Mouse (Mus musculus) embryonic facial prominence, embryonic 11.5 days (tissue): ENCODE results near the gene Rbfox3. TPM values are rescaled to one million over a fixed set of nuclear protein-coding genes. Genes with fewer than 3 reads are reported as not detected.
A peak's percentile ranks its signal among the peaks of the same experiment; 100 is the strongest.

Experiments
- ATAC-seq: fragments of 200-750 bp; cut with Nextera tagmentation; replicated peaks from 2 replicates; pipeline ENCODE4 v1.8.0; 2017; ENCODE audit warnings: low read depth; ENCODE audit not compliant: insufficient number of reproducible peaks, low FRiP score, low TSS enrichment
- DNase-seq: peaks from one replicate; pipeline ENCODE4 v3.0.0-alpha.2; 2015; ENCODE audit warnings: low spot score
- H3K27ac ChIP-seq: fragments of 300-500 bp; sonication (generic); replicated peaks from 2 replicates; pipeline ENCODE4 v1.5.1; 2014; ENCODE audit warnings: mild to moderate bottlenecking, low read depth, low read length, control low read depth
- H3K27me3 ChIP-seq: fragments of 300-500 bp; sonication (generic); 2 replicates; pipeline ENCODE4 v1.6.1; 2014; ENCODE audit warnings: mild to moderate bottlenecking, low read length, moderate library complexity, mixed read lengths; ENCODE audit not compliant: control insufficient read depth, insufficient read depth
- H3K36me3 ChIP-seq: fragments of 300-500 bp; sonication (generic); replicated peaks from 2 replicates; pipeline ENCODE4 v1.6.1; 2014; ENCODE audit warnings: low read depth, mild to moderate bottlenecking, low read length, moderate library complexity, mixed read lengths; ENCODE audit not compliant: control insufficient read depth, insufficient read depth
- H3K4me1 ChIP-seq: fragments of 300-500 bp; sonication (generic); 2 replicates; pipeline ENCODE4 v1.6.1; 2014; ENCODE audit warnings: low read length, mixed read lengths; ENCODE audit not compliant: control insufficient read depth, insufficient read depth
- H3K4me2 ChIP-seq: fragments of 300-500 bp; sonication (generic); 2 replicates; pipeline ENCODE4 v1.6.1; 2014; ENCODE audit warnings: low read depth, mild to moderate bottlenecking, control low read depth, low read length, moderate library complexity
- H3K4me3 ChIP-seq: fragments of 300-500 bp; sonication (generic); 2 replicates; pipeline ENCODE4 v1.5.1; 2014; ENCODE audit warnings: low read depth, low read length, control low read depth
- H3K9ac ChIP-seq: fragments of 300-500 bp; sonication (generic); replicated peaks from 2 replicates; pipeline ENCODE4 v1.6.1; 2014; ENCODE audit warnings: mild to moderate bottlenecking, control low read depth, low read length
- H3K9me3 ChIP-seq: fragments of 300-500 bp; sonication (generic); replicated peaks from 2 replicates; pipeline ENCODE4 v1.6.1; 2016; ENCODE audit warnings: mild to moderate bottlenecking, low read length, inconsistent platforms, mixed read lengths; ENCODE audit not compliant: control insufficient read depth
- WGBS: fragments of 180-500 bp; shearing (Covaris S2); extraction: QIAGEN DNeasy Blood & Tissue Kit; methylation state at CpG from one replicate; pipeline ENCODE4 v1.1.7; 2014; 5-methylcytosine and 5-hydroxymethylcytosine counted together
- polyA plus RNA-seq: library from polyadenylated mRNA; unstranded; fragments of >200 nt; fragmentation: Nextera tagmentation; extraction: Ambion mirVana; gene quantifications from 2 replicates; pipeline ENCODE4 v1.2.1, GENCODE M21; 2014

Rbfox3 gene
- polyA plus RNA-seq, 1 experiment from 2014 or later = 2.5 TPM

- Histone ChIP-seq H3K9me3 (no peaks in the 10 kb centered on the region), H3K27ac (no peak overlapping the region), H3K9ac (no peak overlapping the region), H3K4me2 (no peak overlapping the region), H3K4me1 (no peaks in the 10 kb centered on the region), H3K4me3 (no peak overlapping the region), H3K36me3 (no peaks in the 10 kb centered on the region), H3K27me3 (no peaks in the 10 kb centered on the region)
- WGBS = 57% methylated on average over 1 of the region's 1 CpGs
- ATAC-seq (no peak), DNase-seq (no peak)
Observed at GRCm38 (mm10) chr11:118934925-118935324, 23.5 kb upstream of the Rbfox3 start.

GRCm38 (mm10) chr11:118927081-118927480 is 15.7 kb upstream of the Rbfox3 start:
- no peak overlapping the region for H3K4me3 ChIP-seq
- H3K36me3 ChIP-seq = no peaks in the 10 kb centered on the region
- no peaks in the 10 kb centered on the region for H3K4me1 ChIP-seq
- H3K4me2 ChIP-seq = no peak overlapping the region
- no peaks in the 10 kb centered on the region for H3K9me3 ChIP-seq
- 4% methylated on average over 5 of the region's 5 CpGs for WGBS
- DNase-seq (peak; percentile 76), ATAC-seq (no peak)
- no peak overlapping the region for H3K9ac ChIP-seq
- no peaks in the 10 kb centered on the region for H3K27me3 ChIP-seq
- H3K27ac ChIP-seq = no peak overlapping the region

- no peak overlapping the region for H3K4me2 ChIP-seq
Observed at GRCm38 (mm10) chr11:118921852-118922251, 10.5 kb upstream of the Rbfox3 start.

GRCm38 (mm10) chr11:118916423-118917030 is 5.1 kb upstream of the Rbfox3 start:
- Histone ChIP-seq H3K27me3 (no peaks in the 10 kb centered on the region), H3K9ac (no peak overlapping the region), H3K9me3 (no peaks in the 10 kb centered on the region), H3K4me2 (peak overlapping the region; percentile 29; the same call in 1 of the 2 replicates), H3K4me3 (no peak overlapping the region), H3K4me1 (peaks cover 2% of the 10 kb centered on the region; the same call in 1 of the 2 replicates), H3K27ac (0 out of 2 replicates have a peak overlapping the region, but pooled peaks have one; percentile 47), H3K36me3 (no peaks in the 10 kb centered on the region)
- ATAC-seq = no peak
- peak; percentile 38 for DNase-seq
- WGBS = 15% methylated on average over 15 of the region's 15 CpGs

More at GRCm38 (mm10) chr11:118921852-118922251, 10.5 kb upstream of the Rbfox3 start:
- peaks cover 1% of the 10 kb centered on the region; the same call in 1 of the 2 replicates for H3K4me1 ChIP-seq
- H3K27ac ChIP-seq = no peak overlapping the region
- no peaks in the 10 kb centered on the region for H3K36me3 ChIP-seq
- H3K9ac ChIP-seq = no peak overlapping the region
- DNase-seq (no peak), ATAC-seq (no peak)
- WGBS = 84% methylated on average over 6 of the region's 6 CpGs
- H3K4me3 ChIP-seq = no peak overlapping the region
- H3K9me3 ChIP-seq = no peaks in the 10 kb centered on the region
- no peaks in the 10 kb centered on the region for H3K27me3 ChIP-seq

GRCm38 (mm10) chr11:118915888-118916287 is 4.5 kb upstream of the Rbfox3 start:
- Histone ChIP-seq H3K9me3 (no peaks in the 10 kb centered on the region), H3K36me3 (no peaks in the 10 kb centered on the region), H3K4me1 (peaks cover 2% of the 10 kb centered on the region; the same call in 1 of the 2 replicates), H3K27me3 (peaks cover 5% of the 10 kb centered on the region), H3K4me2 (no peak overlapping the region), H3K4me3 (no peak overlapping the region), H3K9ac (no peak overlapping the region), H3K27ac (0 out of 2 replicates have a peak overlapping the region, but pooled peaks have one; percentile 47)
- DNase-seq = no peak
- 25% methylated on average over 2 of the region's 2 CpGs for WGBS
- no peak for ATAC-seq

GRCm38 (mm10) chr11:118912686-118913085 is 1.3 kb upstream of the Rbfox3 start:
- Histone ChIP-seq H3K9ac (no peak overlapping the region), H3K9me3 (no peaks in the 10 kb centered on the region), H3K4me3 (no peak overlapping the region), H3K4me1 (peaks cover 13% of the 10 kb centered on the region), H3K36me3 (no peaks in the 10 kb centered on the region), H3K4me2 (no peak overlapping the region), H3K27me3 (peaks cover 33% of the 10 kb centered on the region), H3K27ac (no peak overlapping the region)
- DNase-seq (no peak), ATAC-seq (no peak)
- 54% methylated on average over 6 of the region's 6 CpGs for WGBS

GRCm38 (mm10) chr11:118910756-118911155 is 641 bp downstream of the Rbfox3 start:
- H3K27ac ChIP-seq = no peak overlapping the region
- peaks cover 49% of the 10 kb centered on the region for H3K27me3 ChIP-seq
- H3K4me1 ChIP-seq = peaks cover 11% of the 10 kb centered on the region
- DNase-seq = no peak
- H3K9me3 ChIP-seq = no peaks in the 10 kb centered on the region
- ATAC-seq = no peak
- H3K36me3 ChIP-seq = no peaks in the 10 kb centered on the region
- WGBS = 78% methylated on average over 10 of the region's 10 CpGs
- no peak overlapping the region for H3K9ac ChIP-seq
- no peak overlapping the region for H3K4me3 ChIP-seq
- no peak overlapping the region for H3K4me2 ChIP-seq

- Histone ChIP-seq H3K9ac (peak overlapping the region; percentile 56), H3K4me2 (peak overlapping the region; percentile 99), H3K4me3 (peak overlapping the region; percentile 52), H3K4me1 (peaks cover 11% of the 10 kb centered on the region), H3K27ac (0 out of 2 replicates have a peak overlapping the region, but pooled peaks have one; percentile 8), H3K27me3 (peaks cover 49% of the 10 kb centered on the region), H3K36me3 (no peaks in the 10 kb centered on the region), H3K9me3 (no peaks in the 10 kb centered on the region)
- 0% methylated on average over 12 of the region's 13 CpGs for WGBS
- DNase-seq (peak; percentile 55), ATAC-seq (peak; percentile 30; the same call in 1 of the 2 replicates)
Observed at GRCm38 (mm10) chr11:118909814-118910201, 1.6 kb downstream of the Rbfox3 start.
